Mouse (Mus musculus) brown adipose tissue, adult 24 weeks (tissue): ENCODE data around the gene Lpcat1. TPM values are rescaled to one million over a fixed set of nuclear protein-coding genes. Genes with fewer than 3 reads are reported as not detected.

Source experiments
- H3K27ac ChIP-seq: fragments of 200-500 bp; replicated peaks from 2 replicates; pipeline ENCODE4 v1.5.1; 2012; ENCODE audit warnings: low read depth, mild to moderate bottlenecking, low read length
- H3K4me1 ChIP-seq: fragments of 200-500 bp; 2 replicates; pipeline ENCODE4 v1.6.1; 2012; ENCODE audit warnings: low read length, mixed read lengths; ENCODE audit not compliant: control insufficient read depth, insufficient read depth, insufficient read length
- H3K4me3 ChIP-seq: fragments of 200-500 bp; 2 replicates; pipeline ENCODE4 v1.5.1; 2012; ENCODE audit warnings: low read depth, mild to moderate bottlenecking, low read length, moderate library complexity; ENCODE audit not compliant: insufficient read depth
- polyA plus RNA-seq: library from polyadenylated mRNA; stranded (reverse); fragments of >200 nt; gene quantifications from 2 replicates; pipeline ENCODE4 v1.2.4, GENCODE M21; 2012; ENCODE audit not compliant: missing spikeins, insufficient read depth, insufficient read length

Lpcat1 gene
- polyA plus RNA-seq, 1 experiment, result 2.5 TPM

DNA sequence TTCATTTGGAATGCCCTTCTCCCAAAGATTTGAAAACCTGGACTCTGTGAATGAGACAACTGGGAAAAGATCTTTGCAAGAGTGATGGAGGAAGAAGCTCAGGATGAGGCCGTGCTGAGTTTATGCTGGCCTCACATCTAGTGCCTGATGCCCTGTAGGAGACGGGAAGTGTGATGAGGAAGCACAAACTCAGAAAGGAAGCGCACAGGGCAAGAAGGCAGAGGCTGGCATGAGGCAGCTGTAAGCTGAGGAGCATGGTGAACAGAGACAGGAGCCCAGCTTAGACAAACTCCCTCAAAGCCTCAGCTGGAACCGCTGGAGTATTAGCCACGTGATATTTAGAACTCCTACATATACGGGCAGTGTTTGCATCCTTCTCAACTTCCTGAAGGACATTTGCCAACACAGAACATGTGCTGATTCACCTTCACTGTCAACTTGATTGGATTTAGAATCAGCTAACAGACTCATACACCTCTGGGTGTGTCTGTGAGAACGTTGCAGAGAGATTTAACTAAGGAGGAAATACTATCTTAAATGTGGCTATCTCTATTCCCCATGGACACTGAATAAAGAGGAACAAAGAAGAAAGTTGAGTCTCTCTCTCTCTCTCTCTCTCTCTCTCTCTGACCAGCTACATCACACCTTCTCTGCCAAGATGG lies 7.7 kb upstream of the Lpcat1 start:
- Histone ChIP-seq H3K27ac (no peak overlapping the region), H3K4me3 (no peak overlapping the region), H3K4me1 (no peaks in the 10 kb centered on the region)

DNA sequence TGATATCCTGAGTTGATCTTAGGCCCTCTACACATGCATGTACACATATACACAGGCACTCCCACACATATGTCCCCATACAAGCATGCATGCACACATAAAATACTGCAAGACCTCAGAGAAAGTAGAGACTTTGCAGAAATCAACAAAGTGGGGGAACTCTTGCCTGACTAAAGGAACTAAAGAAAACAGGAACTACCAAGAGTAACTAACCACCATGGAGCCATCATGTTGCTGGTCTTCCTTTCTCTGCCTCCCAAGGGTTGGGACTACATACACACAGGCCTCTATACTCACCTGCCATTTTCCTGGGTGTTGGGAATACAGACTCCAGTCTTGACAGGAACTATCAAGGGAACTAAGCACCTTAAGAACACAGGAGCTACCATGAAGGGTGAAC lies 5.4 kb upstream of the Lpcat1 start:
- no peaks in the 10 kb centered on the region for H3K4me1 ChIP-seq
- H3K4me3 ChIP-seq, result no peak overlapping the region
- H3K27ac ChIP-seq, result no peak overlapping the region

DNA sequence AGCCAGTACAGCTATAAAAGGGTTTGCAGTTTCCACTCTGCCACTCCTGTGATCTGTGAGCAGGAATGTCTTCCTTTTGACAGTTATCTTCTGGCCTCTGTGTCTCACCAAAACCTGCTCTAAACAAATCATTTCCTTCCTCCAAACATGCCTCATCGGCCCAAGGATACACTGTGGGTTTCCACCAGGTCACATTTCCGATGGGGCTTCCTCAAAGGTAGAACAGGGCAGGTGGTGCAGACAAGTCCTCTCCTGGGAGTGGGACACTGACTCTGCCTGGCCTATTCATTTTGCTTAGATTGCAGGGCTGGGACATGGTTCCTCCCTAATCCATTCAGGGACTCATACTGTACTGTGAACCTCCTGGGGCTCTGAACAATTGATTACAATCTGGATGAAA lies 1.8 kb upstream of the Lpcat1 start:
- no peak overlapping the region for H3K27ac ChIP-seq
- H3K4me1 ChIP-seq, result 0 out of 2 replicates have a peak, but pooled peaks cover 2% of the 10 kb centered on the region
- no peak overlapping the region for H3K4me3 ChIP-seq

DNA sequence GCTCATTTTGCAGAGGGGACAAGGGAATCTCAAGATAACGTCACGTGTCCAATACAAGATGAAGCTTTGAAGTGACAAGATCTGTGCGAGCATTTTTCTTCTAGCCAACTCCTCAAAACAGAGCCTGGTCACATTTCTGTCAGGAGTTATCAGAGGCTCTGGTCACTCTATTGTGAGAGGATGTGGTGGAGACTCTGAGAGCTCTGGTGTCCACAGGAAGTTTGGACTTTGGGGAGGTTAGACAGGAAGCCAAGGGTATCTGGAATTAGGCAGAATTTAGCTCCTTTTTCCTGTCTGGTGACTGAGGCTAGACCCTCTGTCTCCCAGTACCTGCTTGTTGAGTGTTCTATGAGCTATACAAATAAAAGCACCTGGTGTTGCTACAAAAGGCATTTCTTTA lies 586 bp upstream of the Lpcat1 start:
- no peak overlapping the region for H3K4me3 ChIP-seq
- H3K27ac ChIP-seq, result no peak overlapping the region
- 0 out of 2 replicates have a peak, but pooled peaks cover 2% of the 10 kb centered on the region for H3K4me1 ChIP-seq

DNA sequence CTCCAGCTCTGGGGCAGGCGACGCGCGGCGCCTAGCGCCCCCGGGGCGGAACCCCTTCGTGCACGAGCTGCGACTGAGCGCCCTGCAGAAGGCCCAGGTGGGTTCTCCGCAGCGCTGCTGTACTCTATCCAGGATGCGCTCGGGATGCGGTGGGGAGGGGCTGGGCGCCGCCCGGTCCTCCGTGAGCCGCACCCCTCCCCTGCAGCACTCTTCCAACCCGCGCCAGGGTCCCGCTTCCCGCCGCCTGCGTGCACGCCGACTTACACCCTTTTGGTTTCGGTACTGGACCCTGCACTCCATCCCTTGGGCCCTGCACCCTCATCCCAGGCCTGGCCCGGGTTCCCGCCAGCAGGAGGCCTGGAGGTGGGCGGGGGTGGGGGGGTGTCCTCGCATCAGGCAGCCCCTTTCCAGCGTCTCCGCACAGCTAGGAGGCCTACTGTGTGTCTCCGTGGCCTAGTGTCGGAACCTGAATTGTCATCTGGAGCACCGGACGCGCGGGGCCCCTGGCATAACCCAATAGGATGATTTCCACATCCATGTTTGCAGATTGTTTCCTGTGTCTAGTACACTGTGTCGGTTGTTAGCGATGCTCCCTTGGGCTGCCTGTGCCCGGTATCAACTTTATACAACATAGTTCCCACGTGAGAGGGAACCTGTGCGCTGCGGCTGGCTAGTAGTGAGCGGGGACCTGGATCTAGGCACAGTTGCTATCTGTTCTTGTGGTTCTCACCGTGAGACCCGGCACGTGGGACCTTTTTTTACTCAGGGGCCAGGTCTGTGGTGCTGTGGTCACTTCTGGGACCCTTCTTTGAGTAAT lies 632 bp downstream of the Lpcat1 start:
- Histone ChIP-seq H3K4me1 (0 out of 2 replicates have a peak, but pooled peaks cover 2% of the 10 kb centered on the region), H3K27ac (no peak overlapping the region), H3K4me3 (peak overlapping the region; percentile 95)

DNA sequence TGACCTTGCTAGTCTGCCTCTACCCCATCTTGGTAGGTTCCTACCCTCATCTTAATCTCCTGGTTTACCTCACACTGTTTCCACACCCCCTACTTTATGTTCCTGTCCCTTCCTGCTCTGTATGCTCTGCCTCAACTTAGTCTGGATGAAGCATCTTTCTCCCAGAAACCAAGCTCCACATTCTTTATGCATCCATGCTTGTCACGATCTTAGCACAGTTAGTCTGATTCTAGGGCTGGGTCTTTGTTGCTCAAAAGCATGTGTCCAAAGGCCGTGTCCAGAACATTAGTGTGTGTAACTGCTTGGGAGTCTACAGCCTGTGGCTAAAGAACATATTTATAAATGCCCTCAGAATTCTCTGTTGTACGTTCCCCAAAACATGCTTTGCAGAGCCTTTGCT lies 1.8 kb downstream of the Lpcat1 start:
- Histone ChIP-seq H3K4me3 (0 out of 2 replicates have a peak overlapping the region, but pooled peaks have one; percentile 11), H3K27ac (no peak overlapping the region), H3K4me1 (peaks cover 3% of the 10 kb centered on the region; the same call in 1 of the 2 replicates)

DNA sequence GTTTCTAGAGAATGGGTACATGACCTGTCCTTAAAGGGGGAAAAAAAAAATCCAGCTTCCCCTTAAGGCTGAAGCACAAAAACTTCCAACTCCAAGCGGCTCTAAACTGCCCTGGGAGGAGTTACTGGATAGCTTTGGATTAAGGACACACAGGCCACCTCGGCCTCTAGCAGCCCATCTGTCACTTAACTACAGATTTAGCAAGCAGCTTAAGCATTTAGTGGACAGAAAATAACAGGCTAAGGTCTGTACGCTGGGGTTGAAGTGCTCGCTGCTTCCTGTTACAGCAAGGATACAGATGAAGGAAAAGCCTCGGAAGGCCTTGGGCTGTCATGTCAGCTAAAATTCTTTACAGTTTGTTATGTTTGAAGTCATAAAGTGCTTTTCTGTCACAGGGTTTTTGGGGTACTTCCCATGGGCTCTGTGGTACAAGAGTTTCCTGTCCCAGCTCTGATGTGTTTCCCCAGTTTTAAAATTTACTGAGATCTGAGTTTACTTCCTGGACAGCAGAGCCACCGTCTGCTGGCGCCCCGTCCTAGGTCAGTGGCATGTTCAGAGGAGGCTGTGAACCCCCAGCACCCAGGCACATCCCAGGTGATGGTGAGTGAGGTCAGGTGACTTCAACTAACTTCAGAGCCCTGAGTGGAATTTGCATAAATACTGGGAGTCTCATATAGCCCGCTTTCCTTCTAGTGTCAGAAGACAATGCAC lies 2.4 kb downstream of the Lpcat1 start:
- Histone ChIP-seq H3K4me1 (peaks cover 4% of the 10 kb centered on the region; the same call in 1 of the 2 replicates), H3K4me3 (no peak overlapping the region), H3K27ac (no peak overlapping the region)

DNA sequence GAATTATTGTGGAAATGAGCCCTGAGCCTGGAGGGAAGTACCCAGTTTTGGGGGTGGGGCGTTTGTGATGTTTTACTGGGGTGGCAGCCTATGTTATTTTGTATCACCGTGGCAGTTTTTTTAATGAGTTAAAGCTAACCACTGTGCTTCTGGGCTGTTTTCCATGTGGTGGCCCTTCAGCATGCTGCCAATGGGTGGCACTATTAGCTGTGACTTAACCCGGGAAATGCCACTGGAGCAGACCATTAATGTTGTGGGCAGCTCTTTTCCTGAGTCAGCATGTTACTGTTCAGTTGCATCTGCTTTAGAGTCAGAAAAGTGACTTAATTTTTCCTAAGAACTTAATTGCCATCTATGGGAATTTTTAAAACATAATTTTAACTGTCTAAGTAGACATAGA lies 5.5 kb downstream of the Lpcat1 start:
- H3K27ac ChIP-seq, result no peak overlapping the region
- H3K4me3 ChIP-seq, result no peak overlapping the region
- H3K4me1 ChIP-seq, result peaks cover 4% of the 10 kb centered on the region

DNA sequence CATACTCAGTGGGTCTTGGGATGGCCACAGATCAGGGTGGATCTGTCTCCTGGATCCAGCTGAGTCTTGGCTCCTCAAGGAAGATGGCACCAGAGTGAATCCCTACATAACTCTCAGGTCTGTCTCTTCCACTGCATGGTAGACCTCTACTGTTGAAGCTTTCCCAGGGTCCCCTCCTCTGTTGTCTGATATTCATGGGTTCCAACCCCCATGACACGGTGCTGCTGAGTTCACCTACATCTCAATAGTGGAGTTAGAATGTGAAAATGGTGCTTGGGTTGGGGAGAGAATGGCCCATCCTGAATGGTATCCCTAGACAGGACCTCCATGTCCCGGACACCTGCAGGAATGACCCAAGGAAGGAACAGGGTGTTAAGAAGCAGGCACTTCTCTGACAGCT lies 6.7 kb downstream of the Lpcat1 start:
- H3K27ac ChIP-seq, result no peak overlapping the region
- H3K4me1 ChIP-seq, result peaks cover 4% of the 10 kb centered on the region
- no peak overlapping the region for H3K4me3 ChIP-seq

DNA sequence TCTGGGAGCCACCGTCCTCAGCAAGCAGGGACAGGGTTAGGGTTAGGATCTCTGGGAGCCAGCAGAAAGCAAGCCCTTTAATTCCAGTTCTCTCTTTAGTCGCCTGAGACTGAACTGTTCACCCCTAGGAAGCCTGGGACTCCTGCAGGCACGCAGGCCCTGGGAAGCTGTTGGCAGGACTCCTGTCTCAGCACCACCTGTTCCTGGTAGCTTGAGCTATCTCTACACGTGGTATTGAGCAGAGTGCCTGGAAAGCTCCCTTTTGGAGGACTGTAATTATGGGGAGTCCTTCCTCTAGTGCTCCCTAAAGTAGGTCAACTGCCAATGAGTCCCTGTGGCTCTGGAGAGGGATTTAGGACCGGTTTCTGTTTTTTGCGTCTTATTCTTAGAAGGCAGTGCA lies 7.2 kb downstream of the Lpcat1 start:
- Histone ChIP-seq H3K4me1 (peaks cover 7% of the 10 kb centered on the region), H3K27ac (no peak overlapping the region)

DNA sequence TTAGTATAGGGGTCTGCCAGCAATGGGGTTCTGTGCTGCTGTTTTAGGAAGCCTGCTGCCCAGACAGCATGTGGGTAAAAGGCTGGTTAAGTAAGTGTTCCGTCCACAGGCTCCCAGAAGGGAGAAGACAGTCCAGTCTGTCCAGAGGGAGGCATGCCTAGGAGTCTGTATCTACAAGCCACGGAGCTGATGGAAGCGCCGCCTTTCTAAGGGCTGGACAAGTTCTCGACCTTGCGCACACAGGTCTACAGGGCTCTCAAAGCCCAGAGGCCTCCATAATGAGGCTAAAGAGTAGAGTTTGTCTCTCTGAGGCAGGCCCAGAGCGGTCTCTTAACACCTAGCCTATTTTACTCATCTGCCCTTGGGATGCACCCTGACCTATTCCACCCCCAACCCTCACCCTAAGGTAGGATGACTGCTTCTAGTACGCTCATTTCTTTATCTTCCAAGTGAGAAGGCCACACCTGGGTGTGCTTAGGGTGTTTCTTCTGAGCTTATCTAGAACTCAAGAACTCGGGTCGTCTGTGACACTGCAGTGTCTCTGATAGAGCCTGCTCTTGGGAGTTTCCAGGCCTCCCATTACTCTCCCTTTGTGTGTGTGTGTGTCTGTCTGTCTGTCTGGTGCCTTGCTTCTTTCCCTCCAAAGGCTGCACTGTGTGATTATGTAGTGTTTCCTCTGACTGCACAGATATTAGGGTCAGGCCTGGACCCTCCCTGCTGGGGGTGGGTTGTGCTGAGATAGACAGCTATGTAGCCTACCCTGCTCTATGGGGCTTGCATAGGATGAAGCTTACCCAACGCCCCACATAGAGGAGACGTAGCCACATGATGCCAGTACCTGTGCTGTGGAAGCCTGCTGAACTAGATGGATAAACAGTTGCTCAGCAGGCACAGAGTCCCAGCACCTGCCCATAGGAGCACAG lies 8.3 kb downstream of the Lpcat1 start:
- Histone ChIP-seq H3K27ac (no peak overlapping the region), H3K4me1 (peaks cover 5% of the 10 kb centered on the region), H3K4me3 (no peak overlapping the region)

More for the DNA sequence above, 7.2 kb downstream of the Lpcat1 start:
- no peak overlapping the region for H3K4me3 ChIP-seq

DNA sequence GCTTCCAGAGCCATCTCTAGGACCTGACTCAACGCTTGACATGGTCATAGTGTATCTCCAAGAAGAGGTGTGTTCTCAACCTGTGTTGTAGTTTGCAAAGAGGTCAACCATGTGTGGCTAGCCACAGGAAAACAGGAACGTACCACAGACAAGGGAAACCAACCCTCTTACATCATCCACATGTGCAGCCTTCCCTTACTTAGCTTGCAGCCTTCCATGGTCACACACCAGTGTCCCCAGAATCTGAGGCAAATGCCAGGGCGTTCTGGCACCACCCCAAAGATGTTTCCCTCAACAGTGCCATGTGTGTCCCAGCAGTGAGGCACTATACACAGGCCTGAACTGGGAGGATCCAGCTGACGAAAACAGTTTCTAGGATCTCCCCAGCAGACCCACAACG lies 9.3 kb downstream of the Lpcat1 start:
- H3K4me1 ChIP-seq, result peaks cover 5% of the 10 kb centered on the region
- no peak overlapping the region for H3K4me3 ChIP-seq
- no peak overlapping the region for H3K27ac ChIP-seq

DNA sequence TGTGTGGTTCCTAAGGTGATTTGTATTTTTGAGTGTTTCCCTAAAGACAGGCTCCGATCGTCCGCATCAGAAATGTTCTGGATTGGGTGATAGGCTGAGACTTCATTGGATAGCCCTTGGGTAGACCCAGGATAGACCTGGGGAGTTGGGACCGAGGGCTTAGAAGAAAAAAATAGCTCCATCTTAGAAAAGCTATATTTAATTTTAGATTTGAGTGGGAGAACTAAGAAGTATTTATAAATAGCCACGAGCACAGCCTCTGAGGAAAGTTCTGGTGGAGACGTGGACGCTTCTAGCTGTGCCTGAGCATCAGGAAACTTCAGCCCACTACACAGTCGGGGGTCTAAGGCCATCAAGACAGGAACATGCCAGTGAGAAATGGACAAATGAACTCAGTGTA lies 9.8 kb downstream of the Lpcat1 start:
- Histone ChIP-seq H3K4me1 (peaks cover 5% of the 10 kb centered on the region), H3K4me3 (no peak overlapping the region), H3K27ac (no peak overlapping the region)

DNA sequence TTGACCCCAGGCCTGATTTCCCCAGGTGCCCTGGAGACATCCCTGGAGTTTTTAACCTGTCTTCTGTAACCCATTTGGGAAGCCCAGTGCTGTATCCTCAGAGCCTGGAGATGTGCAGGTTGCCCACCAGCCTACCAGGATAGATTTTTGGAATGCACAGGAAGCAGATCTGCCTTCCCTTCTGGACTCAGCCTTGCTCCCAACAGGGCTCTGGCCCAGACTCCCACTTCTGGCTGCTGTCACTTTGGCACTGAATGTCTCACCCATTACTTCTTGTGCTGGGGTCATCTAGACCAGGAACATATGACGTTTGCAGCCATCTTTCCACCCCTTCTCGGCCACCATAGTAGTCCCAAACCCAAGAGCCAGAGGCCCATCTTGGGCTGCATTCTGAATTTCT lies 10.8 kb downstream of the Lpcat1 start:
- Histone ChIP-seq H3K4me1 (peaks cover 5% of the 10 kb centered on the region), H3K27ac (no peak overlapping the region)

More for the DNA sequence above, 10.8 kb downstream of the Lpcat1 start:
- no peak overlapping the region for H3K4me3 ChIP-seq
